Mouse (Mus musculus) bone marrow, adult 2 months (tissue): ENCODE measurements around the gene Cd79a. TPM values are rescaled to one million over a fixed set of nuclear protein-coding genes. Genes with fewer than 3 reads are reported as not detected.

Experiments used
- H3K27ac ChIP-seq: fragments of 200-500 bp; 2 replicates; pipeline ENCODE4 v1.5.1; 2012; ENCODE audit warnings: low read depth, mild to moderate bottlenecking, control low read depth, inconsistent platforms, low read length; ENCODE audit not compliant: control insufficient read depth, poor library complexity, insufficient read depth
- H3K4me1 ChIP-seq: fragments of 200-500 bp; 2 replicates; pipeline ENCODE4 v1.6.1; 2011; ENCODE audit warnings: low read length; ENCODE audit not compliant: control insufficient read depth, insufficient read depth
- H3K4me3 ChIP-seq: fragments of 200-500 bp; replicated peaks from 2 replicates; pipeline ENCODE3; 2011; ENCODE audit warnings: mild to moderate bottlenecking, low read depth, low read length, control low read depth; ENCODE audit not compliant: control insufficient read depth
- CTCF ChIP-seq: fragments of 200-500 bp; IDR thresholded peaks from 2 replicates; pipeline ENCODE4 v1.5.1; 2011; ENCODE audit warnings: low read length, control low read depth; ENCODE audit not compliant: control insufficient read depth, insufficient read depth
- POLR2A ChIP-seq: fragments of 200-500 bp; IDR thresholded peaks from 2 replicates; pipeline ENCODE4 v1.6.1; 2011; ENCODE audit warnings: low read depth, mild to moderate bottlenecking, control low read depth, low read length, borderline replicate concordance; ENCODE audit not compliant: control insufficient read depth
- WGBS: fragments of 180-500 bp; shearing (Covaris S2); methylation state at CpG from one replicate; pipeline ENCODE4 v1.1.7; 2018; 5-methylcytosine and 5-hydroxymethylcytosine counted together
- polyA plus RNA-seq: library from polyadenylated mRNA; stranded (reverse); fragments of >200 nt; gene quantifications from 2 replicates; pipeline ENCODE4 v1.2.4, GENCODE M21; 2011; ENCODE audit warnings: low replicate concordance; ENCODE audit not compliant: missing spikeins, insufficient read depth, insufficient read length

The Cd79a gene
- polyA plus RNA-seq, 1 experiment: 126 TPM

DNA sequence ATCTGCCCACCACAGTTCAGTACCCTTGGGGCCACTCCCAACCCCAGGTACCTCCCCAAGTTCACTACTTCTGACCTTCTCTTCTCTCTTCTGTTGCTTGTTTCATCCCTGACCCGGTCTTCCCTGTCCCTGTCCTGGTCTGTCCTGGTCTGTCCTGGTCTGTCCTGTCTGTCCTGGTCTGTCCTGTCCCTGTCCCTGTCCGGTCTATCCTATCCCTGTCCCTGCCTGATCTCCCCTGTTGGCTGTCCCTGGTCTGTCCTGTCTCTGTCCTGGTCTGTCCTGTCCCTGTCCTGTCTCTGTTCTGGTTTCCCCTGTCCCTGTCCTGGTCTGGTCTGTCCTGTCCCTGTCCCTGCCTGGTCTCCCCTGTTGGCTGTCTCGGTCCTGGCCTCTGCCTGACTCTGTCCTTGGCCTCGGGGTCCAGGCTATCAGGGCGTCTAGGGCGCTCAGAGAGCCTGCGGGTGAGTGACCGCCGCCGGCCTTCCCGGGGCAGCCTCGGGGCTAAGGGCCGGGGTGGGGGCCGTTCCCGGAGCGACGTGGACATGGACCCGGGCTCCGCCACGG is 21.7 kb downstream of the Cd79a start:
- H3K4me3 ChIP-seq: no peak overlapping the region
- H3K4me1 ChIP-seq: no peaks in the 10 kb centered on the region
- 90% methylated on average over 20 of the region's 20 CpGs for WGBS
- TF ChIP-seq CTCF (no peak), POLR2A (no peak)
- H3K27ac ChIP-seq: no peak overlapping the region

- TF ChIP-seq CTCF (no peak), POLR2A (no peak)
- whole genome bisulfite sequencing: 94% methylated on average over 9 of the region's 9 CpGs
- Histone ChIP-seq H3K4me3 (no peak overlapping the region), H3K27ac (no peak overlapping the region), H3K4me1 (no peaks in the 10 kb centered on the region)
Observed at GRCm38 (mm10) chr7:24919728-24920127, 22.5 kb downstream of the Cd79a start.

DNA sequence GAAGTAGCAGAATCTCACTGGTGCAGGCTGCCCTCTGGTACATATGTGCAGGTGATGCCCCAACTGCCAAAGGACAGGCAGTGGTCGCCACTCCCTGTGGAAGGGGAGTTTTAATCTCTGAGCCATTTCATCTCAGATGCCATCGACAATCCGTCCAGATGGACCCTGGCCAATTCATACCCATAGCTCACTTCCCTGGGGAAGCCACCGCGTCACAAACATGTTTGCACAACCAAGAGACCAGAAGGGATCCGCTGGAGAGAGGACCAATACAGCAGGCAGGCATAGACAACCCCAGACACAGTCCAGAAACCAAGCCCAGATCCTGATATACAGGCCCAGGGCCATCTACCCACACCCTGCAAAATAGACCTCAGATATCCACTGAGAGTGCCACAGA is 33.3 kb downstream of the Cd79a start:
- no peak overlapping the region for H3K4me3 ChIP-seq

GRCm38 (mm10) chr7:24931651-24932050 is 34.5 kb downstream of the Cd79a start:
- 7% methylated on average over 15 of the region's 15 CpGs for WGBS
- Histone ChIP-seq H3K27ac (no peak overlapping the region), H3K4me3 (no peak overlapping the region), H3K4me1 (no peaks in the 10 kb centered on the region)
- TF ChIP-seq POLR2A (no peak), CTCF (no peak)

More for the DNA sequence above, 33.3 kb downstream of the Cd79a start:
- TF ChIP-seq POLR2A (no peak), CTCF (no peak)
- Histone ChIP-seq H3K4me1 (no peaks in the 10 kb centered on the region), H3K27ac (no peak overlapping the region)
- WGBS: 41% methylated on average over 6 of the region's 6 CpGs

DNA sequence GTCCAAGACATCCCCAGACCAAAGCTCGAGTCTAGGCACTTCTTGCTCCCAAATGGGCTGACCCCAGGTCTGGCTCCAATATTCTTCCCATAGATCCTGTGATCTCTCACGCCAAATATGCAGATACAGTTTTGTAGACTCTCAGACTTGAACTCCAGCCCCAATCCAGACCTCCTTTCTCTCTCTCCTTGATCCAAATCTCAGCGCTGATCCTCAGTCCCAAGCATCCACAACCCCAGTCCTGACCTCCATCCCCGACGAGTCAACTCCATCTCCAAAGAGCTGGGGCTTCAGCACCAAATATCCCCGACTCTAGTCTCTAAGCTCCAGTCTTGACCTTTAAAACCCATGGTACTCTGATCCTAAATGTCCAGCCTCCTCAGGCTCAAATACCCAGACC is 46.5 kb downstream of the Cd79a start:
- H3K4me3 ChIP-seq: no peak overlapping the region
- H3K27ac ChIP-seq: no peak overlapping the region
- 9% methylated on average over 6 of the region's 6 CpGs for WGBS
- TF ChIP-seq POLR2A: no peak
- no peak for TF ChIP-seq CTCF
- H3K4me1 ChIP-seq: no peaks in the 10 kb centered on the region; the same call in 1 of the 2 replicates

DNA sequence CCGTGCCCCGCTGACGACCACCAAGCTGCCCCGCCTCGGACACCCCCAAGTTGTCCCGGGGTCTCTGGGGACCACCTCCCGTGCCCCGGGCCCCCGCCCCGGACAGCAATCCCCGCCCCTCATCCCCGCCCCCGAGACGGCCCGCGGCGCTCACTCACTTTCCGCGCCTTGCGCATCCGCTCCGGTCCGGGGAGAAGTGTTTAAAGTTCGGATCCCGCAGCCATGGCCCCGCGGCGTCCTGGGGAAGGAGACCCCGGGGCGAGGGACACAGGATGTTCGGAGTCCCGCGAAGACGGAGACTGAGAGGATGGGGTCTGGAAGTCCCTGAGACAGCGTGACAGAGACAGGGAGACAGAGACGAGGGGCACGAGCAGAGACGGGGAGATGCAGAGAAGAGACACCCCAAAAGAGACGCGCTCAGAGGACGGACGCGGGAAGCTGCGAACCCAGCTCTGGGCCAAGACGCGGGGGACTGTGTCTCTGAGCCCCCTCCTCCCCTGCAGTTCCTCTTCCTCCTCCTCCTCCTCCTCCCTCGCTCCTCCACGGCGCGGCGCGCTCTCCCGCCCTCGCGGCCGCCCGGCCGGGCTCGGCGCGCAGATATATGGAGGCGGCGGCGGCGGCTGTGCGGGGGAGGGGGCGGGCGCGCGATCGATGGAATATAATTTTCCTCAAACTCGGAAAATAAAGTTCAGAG is 47.2 kb downstream of the Cd79a start, which contains the start of gene Gm4881:
Gene Gm4881 (minus strand): TSS at position 238 of the 694 bp plus-strand sequence.
- no peak within 1 kb of the TSS for H3K4me3 ChIP-seq

DNA sequence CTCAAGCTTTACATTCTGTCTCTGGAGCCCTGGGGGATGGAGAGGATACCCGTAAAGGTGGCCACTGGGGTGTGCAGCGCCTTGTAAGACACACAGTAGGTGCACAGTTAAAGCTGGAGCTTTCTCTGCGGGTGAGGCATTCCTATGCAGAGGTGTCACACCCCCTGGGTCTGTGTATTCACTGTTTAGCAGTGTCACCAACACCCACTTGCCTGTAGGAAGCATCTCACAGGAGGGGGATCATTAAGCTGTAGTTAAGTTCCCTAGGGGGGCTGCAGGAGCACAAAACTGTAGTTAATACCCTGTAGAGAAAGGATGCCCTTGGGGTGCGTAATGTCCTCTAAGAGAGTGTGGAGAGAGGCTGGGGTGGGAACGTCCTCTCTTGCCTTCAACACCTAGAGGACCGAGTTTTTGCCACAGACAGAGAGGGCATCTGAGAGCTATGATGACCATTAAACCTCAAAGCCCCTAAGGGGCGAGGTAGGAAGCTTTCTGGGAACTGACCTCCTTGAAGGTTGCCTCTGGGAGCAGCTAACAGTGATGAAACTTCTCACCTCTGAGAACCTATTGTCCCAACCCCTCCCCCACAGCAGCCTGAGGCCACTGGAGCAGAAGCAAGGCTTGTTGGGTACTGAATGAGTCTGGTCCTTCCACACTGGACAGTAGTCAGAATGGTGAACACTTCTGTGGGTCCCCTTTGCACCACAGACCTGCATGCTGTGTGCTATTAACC is 50.3 kb downstream of the Cd79a start:
- TF ChIP-seq CTCF: no peak
- TF ChIP-seq POLR2A: no peak
- no peaks in the 10 kb centered on the region; the same call in 1 of the 2 replicates for H3K4me1 ChIP-seq
- H3K27ac ChIP-seq: no peak overlapping the region
- H3K4me3 ChIP-seq: no peak overlapping the region
- WGBS: 17% methylated on average over 7 of the region's 7 CpGs

More for the DNA sequence above, 47.2 kb downstream of the Cd79a start, which contains the start of gene Gm4881:
- under 1% methylated on average over 69 of the region's 72 CpGs for WGBS
- Histone ChIP-seq H3K4me1 (no peaks in the 10 kb centered on the region; the same call in 1 of the 2 replicates), H3K27ac (no peak within 1 kb of the TSS)
- TF ChIP-seq CTCF (no peak), POLR2A (no peak)

GRCm38 (mm10) chr7:24948774-24949173 is 51.6 kb downstream of the Cd79a start:
- no peak for TF ChIP-seq CTCF
- no peak for TF ChIP-seq POLR2A
- Histone ChIP-seq H3K27ac (no peak overlapping the region), H3K4me1 (no peaks in the 10 kb centered on the region; the same call in 1 of the 2 replicates), H3K4me3 (no peak overlapping the region)
- 5% methylated on average over 29 of the region's 29 CpGs for WGBS
